Mouse (Mus musculus) frontal cortex, adult (tissue): ENCODE measurements at regions not wholly inside any gene's neighbourhood (a gene's known extent, or its start where the extent isn't known, plus 50 kb on each side); places are given as distances from the start of the nearest gene placed in this dataset.
"Not testable (repeated sequence)": the region's sequence is repeated elsewhere in the genome, so short reads cannot be mapped to it uniquely, and the experiment has no call there.

Source experiments
- ATAC-seq: cut with Nextera tagmentation; 2 replicates; pipeline ENCODE4 v1.9.2; 2017; ENCODE audit warnings: mild to moderate bottlenecking, moderate library complexity, mixed read lengths; ENCODE audit not compliant: low TSS enrichment

DNA sequence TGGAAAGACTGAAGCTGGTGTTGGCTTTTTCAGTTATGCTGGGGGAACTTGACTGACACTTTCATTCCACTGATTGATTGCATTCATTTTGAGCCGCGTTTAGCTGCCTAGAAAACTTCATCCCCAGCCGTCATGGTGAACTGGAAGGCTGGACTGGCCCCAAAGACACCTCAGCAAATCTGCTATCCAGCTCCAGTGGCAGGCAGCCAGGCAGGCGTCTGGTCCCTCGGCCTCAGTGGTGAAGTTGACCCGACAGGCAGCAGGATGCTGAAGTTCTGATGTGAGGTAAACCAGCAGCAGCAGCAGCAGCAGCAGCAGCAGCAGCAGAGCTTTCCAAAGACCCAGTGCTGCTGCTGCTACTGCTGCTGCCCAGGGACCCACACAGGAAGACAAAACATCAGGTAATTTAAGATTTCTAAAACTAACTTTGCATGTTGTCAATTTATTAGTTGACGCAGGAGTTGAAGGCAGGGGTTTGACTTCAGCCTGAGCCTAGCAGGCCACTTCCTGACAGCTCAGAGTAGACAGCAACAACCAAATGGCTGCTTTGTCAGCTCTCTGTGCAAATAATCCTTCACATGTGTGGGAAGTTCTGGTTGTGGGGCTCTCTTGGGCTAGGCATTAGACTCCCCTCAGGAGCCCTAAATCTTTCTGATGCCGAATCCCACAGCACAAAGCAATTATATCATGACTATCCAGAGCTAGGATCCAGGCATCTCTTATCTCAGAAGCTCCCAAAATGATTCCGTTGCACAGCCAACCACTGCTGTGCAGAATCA, 200.4 kb upstream of the Nhs start:
- no peak for ATAC-seq

DNA sequence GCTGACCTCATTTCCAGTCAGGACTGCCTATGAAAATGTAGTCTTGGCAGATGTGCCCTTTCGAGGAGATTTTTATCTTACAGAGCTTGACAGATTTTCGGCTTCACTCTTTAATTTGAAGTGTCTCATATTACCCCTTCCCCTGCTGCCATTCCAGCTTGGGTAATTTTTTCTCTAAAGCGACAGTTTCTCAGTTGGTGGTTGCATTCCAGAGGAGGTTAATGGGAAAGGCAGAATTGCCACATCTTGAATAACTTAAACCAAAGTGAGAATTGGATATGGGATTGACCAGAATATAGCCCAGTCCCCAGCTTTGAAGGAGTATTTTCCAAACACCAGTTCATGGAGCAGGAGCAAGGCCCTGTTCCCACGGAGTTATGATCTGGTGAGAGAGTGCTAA, 188.8 kb upstream of the Nhs start:
- ATAC-seq = no peak

DNA sequence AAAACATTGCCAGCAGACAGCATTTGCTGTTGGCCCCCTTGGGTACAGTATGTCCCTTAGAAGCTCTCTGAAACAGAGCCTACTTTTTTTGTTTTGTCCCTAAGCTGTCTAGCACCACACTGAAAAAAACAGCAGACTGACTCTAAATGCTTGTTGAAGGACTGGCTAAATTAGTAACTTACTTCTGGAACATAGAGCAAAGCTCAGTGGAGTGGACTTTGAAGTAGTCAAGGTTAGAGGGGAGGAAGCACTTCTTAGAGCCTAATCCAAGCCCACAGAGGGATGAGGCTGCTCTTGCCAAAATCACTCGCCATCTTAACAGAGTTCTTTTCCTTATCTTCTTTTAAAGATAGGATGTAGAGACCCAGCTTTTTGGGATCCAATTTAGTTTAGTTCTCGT, 188.4 kb upstream of the Nhs start:
- no peak for ATAC-seq

DNA sequence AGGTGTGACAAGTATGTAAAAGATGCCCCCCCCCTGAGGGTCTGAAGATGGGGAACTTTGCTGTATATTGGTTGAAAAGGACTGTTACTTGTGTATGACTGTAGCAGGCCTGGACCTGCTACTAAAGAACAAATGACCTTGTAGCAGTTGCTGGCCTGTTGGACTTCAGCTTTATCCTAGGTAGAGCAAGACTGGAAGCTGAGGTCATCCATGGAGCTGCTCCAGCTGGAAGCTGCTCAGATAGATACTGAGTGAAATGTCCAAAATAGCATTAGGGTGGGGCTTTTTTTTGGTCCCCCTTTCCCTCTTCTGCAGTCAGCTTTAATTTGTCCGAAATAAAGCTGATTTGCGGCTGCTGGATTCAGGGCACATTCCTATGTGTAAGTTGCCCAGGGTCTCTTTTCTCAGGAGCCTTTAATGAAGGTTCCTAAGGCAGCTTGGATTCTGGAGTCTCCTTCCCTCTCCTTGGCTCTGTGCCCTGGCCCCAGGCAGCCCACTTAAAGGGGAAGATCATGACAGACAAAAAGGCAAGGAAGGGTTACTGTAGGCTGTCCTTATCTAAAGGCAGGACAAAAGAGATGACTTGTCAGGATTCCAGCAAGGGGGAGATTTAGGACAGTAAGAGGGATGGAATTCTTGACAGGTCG, 186.1 kb upstream of the Nhs start:
- ATAC-seq = no peak

DNA sequence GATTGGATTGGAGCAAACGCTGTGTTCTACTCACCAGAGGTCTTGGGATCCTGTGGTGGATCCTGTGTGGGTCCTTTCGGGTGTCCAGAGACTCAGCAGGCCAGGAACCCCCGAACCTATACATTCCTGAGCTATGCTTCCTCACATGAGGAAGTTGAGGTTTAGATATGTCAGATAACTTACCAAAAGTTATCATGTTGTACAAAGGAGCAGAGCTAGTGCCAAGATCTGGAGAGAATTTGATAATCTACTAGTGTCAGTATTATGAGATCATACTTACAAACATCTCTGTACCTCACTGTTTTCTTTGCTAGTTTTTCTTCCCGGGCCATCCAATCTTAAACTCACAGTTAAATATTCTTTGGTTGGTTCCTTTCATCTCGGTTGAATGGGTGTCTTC, 172.6 kb upstream of the Nhs start:
- no peak for ATAC-seq

DNA sequence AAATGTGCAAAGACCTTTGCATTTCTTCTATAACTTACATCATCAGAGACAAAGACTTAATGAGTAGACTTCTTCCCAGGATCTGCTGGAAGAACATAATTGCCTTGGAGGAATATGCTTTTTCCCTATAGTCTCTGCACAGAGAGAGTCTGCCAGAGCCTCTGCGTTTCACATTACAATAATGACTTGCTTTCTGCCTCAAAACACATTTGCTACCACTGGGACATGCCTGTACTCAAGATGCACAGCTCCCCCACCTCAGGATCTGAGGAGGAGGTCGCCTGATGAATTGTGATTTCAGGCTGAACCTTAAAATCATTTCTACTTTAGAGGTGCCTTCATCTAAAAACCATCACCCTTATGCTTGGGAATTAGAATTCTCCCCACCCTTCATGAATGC, 148.1 kb upstream of the Nhs start:
- ATAC-seq = no peak

DNA sequence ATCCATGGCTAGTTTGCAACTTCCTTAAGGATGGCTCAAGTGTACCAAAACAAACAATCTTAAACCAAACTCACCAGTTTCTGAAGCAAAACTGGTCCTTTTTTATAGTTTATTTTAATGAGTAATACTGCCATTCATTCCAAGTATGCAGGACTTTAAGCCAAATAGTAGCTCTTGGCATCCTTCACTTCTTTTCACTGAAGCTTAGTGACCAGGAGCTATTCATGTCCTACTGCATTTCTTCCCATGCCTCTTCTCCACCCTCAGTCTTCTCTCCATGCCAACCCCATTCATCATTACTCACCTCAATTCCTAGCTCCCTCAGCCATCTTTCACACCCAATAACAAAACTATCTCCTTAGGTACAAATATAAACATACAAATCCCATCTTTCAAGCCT, 144.6 kb upstream of the Nhs start:
- ATAC-seq = no peak

DNA sequence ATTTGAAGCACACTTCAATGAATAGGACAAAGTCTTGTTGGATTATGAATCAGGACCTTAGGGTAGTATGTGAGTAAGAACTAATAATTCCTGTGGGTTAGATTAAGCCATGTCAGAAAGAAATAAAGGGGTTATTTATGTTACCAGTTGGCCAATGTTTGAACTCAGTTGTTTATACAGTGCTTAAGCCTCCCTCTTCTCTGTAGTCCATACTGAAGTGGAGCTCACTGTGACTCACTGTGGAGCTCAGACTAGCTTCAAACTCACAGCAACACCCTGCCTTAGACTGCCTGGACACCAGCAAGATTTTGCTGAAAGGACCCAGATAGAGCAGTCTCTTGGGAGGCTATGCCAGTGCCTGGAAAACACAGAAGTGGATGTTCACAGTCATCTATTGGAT, 143.3 kb upstream of the Nhs start:
- no peak for ATAC-seq

DNA sequence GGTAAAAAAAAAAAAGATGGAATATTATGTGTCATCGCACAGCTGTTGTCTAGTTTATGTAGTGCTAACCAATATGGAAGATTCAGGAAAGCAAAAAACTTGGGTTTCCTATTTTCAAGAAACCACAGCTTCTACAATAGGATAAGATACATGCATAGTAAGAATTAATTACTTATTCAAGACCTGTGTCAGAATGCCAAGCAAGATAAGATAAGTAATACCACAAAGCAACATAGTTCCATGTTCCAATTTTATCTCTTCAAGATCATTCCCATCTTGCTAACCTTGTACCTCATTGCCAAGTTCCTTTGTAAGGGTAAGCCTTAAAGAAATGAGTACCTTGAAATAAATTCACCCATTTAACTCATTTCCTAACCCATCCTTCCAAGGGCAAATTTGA, 131.7 kb upstream of the Nhs start:
- no peak for ATAC-seq

DNA sequence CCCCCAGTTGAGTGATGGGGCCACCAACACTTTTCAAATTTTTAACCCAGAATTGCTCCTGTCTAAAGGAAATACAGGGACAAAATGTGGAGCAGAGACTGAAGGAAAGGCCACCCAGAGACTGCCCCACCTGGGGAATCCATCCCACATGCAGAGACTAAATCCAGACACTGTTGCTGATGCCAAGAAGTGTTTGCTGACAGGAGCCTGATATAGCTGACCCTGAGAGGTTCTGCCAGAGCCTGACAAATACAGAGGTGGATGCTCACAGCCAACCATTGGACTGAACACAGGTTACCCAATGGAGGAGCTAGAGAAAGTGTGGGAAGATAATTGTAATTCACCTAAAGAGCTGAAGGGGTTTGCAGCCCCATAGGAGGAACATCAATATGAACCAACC, 126.6 kb upstream of the Nhs start:
- ATAC-seq = not testable (repeated sequence)

DNA sequence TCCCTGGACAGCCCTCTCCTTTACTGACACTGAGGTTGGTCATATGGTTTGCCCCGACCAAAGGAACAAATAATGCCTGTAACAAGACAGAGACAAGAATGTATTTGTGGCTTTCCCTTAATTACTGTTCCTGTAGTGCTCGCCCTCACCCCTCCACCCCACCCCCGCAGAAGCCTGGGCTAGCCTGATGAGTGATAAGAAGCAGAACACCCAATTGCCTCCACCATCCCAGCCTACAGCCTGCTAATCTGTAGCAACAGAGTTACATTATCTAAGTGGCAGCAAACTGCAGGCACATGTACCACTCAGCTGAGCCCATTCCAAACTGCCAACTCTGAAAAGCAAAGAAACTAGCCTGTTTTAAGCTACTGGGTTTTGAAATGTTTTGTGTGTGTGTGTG, 124.7 kb upstream of the Nhs start:
- ATAC-seq = no peak

DNA sequence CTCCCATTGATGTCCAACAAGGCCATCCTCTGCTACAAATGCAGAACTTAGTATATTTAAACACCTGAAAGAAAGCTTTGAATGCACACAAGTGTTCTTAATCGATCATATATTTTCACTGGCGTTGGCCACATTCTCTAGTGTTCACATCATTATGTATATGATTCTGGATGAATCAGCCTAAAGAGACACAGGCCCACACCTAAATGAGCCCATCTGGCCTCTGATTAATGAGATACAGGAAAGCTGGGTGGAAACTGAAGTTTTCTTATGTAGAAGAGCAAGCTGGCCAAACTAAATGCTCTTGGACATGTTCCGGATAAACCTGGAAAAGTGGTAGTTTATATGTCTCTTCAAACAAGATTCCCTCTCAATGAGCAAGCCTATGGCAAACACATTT, 123.2 kb upstream of the Nhs start:
- ATAC-seq = no peak

DNA sequence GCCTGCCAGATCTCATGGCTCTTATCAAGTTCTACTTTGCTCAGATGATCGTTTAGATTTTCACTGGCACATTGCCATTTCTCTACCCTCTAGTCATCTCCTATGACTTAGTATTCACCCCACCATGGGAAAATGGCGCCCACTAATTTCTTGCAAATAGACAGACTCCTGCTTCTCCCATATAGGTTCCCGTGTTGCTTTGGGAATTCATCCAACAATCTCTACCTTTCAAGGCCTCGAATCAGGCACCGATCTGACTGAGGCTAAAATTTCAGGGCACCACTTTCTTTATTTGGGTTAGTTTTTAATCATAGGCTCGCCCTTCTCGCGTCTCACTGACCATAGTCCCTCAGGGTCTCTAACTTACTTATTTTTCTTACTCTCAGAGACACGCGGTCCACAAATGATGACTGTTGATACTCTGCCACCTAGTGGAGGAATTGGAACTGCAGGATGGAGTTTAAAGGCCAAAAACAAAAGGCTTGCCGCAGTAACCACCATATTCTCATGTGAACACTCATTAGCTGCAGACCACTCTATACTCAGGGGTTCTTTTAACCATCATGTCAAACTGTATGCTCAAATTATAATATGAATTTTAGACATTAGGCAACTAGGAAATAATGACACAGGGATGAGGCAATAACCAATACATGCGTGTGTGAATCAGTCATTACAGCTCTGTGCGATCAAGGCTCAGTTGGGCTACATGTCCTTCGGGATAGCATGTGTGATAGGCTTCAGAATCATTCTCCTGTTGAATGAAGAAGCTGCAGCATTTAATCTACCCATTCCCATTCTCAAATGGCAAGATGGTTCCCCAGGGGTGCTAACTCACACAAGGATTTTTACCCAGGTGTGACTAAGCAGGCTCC, 119.5 kb upstream of the Nhs start:
- 0 out of 2 replicates have a peak, but pooled peaks have one; percentile 50 for ATAC-seq

DNA sequence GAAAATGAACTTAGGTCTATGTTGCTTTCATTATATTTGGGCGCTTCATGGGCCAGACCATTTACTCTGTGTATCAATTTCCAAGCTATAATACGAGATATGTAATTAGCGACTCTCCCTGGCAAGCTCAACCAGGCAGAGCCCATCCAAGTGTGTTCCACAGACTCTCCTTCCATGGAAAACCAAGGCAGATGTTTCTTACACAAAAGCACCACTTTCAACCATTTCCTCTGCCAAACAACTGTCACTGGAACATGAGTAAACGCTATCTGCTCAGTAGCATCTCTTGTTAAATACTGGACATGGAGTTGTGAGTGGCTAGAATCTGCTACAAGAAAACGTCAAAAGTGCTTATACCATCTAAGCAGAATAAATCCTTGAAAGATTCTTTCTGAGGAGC, 115.1 kb upstream of the Nhs start:
- no peak for ATAC-seq

DNA sequence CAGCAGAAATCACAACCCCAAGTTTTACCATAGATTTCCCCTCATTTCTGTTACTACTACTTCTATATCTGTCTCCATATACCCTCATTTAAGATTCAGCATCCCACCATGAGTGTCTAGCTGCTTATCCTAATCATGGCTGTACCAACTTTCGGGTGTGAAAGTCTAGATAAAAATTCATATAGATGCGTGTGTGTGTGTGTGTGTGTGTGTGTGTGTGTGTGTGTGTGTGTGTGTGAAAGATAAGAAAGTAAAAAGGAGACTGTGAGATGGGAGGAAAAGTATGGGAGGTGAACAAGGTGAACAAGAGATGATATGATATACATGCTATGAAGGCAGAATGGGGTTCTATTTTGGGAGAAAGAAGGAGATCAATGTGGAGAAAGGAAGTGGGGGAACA, 111.7 kb upstream of the Nhs start:
- no peak for ATAC-seq

DNA sequence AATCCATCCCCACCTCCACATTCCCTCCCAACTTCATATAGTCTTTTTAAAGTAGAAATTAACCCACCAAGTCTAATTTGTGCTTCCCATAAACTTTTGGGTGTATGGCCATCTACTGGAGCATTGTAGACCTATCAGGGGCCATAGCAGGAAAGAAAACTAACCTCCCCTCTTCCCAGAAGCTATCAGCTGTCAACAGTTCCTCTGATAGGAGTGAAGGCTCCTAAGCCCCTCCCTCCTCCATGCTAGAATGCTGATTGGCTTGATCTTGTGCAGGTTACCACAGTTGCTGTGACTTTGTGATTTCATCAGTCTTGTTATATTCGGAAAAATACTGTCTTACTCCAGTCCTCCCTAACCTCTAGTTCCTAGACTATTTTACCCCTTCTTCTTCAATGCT, 109.4 kb upstream of the Nhs start:
- no peak for ATAC-seq

DNA sequence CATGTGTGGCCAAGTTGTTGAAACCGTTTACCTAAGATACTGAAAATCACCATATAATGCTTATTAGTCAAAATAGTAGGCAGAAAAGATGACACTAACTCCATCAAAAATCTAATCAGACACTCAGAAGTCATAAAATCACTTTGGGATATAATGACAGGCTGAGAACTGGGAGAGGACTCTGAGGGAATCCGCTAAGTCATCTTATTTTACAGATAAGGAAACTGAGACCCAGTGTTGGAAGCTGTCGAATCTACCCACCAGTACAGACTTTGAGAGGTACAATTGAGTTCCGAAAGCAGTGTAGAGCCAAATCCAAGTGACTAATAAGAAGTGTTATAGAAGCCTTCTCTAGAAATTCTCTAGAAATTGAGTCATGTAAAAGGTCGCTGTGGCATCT, 108.6 kb upstream of the Nhs start:
- no peak for ATAC-seq

DNA sequence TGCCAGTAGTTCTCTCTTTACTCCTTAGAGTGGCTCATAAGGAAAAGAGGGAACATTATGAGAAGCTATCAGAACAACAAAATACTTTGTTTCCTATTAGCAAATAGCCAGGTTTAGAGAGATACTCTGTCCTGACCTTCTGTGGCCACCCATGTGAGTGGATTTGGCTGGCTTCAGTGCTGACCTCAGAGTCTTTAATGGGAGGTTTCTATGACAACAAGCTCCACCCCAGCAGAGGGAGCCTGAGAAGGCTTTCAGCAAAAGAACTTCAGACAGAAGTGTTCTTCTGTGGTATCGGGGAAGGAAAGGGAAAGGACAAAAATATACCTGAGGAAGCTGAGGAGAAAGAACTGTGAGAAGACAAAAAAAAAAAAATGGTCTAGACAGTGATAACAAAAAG, 108.1 kb upstream of the Nhs start:
- no peak for ATAC-seq

DNA sequence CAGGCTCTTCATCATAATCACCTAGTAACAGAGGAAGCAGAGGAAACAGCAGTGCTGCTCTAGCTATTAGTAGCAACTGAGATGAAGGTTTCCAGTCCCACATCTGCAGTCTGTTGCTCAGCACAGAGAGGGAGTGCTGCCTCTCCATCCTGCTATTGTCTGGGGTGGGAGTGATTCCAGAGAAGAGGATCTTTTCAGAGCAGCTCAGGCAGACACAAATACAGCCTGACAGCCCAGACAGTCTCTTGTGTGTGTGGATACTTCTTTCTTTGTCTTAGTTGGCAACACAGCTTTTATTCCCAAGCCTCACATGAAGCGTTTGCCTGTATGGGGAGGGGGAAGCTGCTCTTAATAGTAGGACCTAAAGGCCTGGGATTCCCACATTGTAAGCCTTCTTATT, 107.2 kb upstream of the Nhs start:
- no peak for ATAC-seq

DNA sequence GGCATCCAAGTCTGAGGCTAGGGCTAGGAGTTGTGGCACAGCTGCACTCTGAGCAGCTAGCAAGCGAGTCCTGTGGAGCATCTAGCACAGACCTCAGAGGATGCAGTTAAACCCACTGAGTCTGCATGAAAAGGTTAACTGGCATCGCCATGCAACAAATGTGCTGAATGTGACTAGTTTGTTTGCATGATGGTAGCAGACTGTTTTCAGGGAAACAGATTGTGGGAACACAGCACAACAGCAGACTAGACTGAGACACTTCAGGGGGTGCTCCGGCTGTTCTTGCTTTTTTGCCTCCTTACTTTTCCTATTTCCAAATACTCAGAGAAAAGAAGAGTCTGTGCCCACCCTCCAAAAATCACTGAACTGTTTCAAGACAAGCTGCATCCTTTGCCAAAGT, 97.9 kb upstream of the Nhs start:
- no peak for ATAC-seq

DNA sequence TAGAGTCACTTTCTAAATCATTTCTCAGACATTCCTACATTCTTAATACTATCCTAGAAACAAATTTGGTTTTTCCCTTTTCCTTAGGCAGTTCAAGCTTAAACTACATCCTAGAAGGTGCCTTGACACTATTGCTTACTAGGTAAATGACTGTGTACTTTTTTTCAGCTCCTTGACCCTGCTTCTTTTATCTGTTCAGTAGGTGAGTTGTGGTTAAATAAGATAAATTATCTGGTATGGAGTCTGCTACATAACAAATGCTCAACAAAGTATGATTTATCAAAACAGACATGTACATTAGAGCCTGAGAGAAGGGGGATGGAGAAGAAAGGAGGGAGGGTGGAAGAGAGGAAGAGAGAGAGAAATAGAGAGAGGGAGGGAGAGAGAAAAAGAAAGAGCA, 96.3 kb upstream of the Nhs start:
- no peak for ATAC-seq

DNA sequence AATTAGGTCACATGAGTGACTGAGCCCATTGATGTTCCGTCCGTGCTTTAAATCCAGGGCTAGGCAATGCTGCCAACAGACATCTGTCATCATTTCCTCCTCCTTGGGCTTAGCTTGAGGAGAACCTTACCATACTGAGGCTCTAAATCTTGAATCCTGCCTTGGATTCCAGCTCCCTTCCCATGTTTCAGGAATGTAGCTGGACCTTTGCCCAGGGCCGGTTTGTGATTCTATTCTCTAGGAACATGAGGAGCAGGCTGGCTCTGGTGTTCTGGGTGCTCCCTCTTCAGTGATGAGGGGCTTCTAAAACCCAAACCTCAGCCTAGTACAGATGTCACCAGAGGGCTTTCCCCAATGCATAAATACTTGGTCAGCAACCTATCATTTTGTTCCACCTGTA, 81.8 kb upstream of the Nhs start:
- ATAC-seq = no peak

DNA sequence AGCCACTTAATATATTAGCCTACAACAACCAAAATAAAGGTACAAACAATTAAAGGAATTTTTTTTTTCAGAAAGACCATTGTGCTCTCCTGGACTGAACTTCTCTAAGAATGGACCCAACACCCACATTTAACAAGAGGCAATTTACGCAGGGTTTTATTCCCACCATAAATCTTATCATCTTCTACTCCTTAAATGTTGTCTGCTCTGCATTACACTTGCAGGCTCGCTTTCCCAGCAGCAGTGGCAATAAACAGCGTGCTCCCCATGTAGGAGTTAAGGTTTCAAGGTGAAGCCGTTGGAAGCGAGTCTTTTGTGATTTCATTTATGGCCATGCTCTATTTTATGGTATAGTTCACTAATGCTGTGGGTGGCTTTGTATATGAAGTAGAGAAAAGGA, 76.0 kb upstream of the Nhs start:
- ATAC-seq = no peak
